Mouse (Mus musculus) cerebellum, adult 2 months (tissue): Measurements from ENCODE around the gene Rgs8.

Source experiments
- CTCF ChIP-seq: fragments of 200-500 bp; IDR thresholded peaks from 2 replicates; pipeline ENCODE4 v1.5.1; 2011; ENCODE audit warnings: low read depth, mild to moderate bottlenecking, control low read depth, low read length, moderate library complexity, borderline replicate concordance; ENCODE audit not compliant: insufficient read depth
- POLR2A ChIP-seq: fragments of 200-500 bp; IDR thresholded peaks from 2 replicates; pipeline ENCODE4 v1.6.1; 2011; ENCODE audit warnings: low read length, control low read depth, borderline replicate concordance; ENCODE audit not compliant: insufficient read depth

GRCm38 (mm10) chr1:153696093-153696492 lies 43.3 kb downstream of the Rgs8 start:
- no peak for TF ChIP-seq POLR2A
- no peak for TF ChIP-seq CTCF
